Mouse (Mus musculus) forebrain, embryonic 14.5 days (tissue): ENCODE results near the gene Myd88. TPM values are rescaled to one million over a fixed set of nuclear protein-coding genes. Genes with fewer than 3 reads are reported as not detected.

Experiments used
- ATAC-seq: fragments of 200-750 bp; cut with Nextera tagmentation; 2 replicates; pipeline ENCODE4 v1.8.0; 2017; ENCODE audit warnings: mild to moderate bottlenecking, moderate library complexity
- DNase-seq: peaks from one replicate; pipeline ENCODE4 v3.0.0-alpha.2; 2015; ENCODE audit warnings: low spot score
- H3K27ac ChIP-seq: fragments of 300-500 bp; sonication (generic); 2 replicates; pipeline ENCODE4 v1.5.1; 2014; ENCODE audit warnings: low read depth, mild to moderate bottlenecking, control low read depth, low read length, moderate library complexity
- H3K27me3 ChIP-seq: fragments of 300-500 bp; sonication (generic); replicated peaks from 2 replicates; pipeline ENCODE4 v1.6.1; 2014; ENCODE audit warnings: low read length, control low read depth, mixed read lengths; ENCODE audit not compliant: control insufficient read depth, insufficient read depth
- H3K36me3 ChIP-seq: fragments of 300-500 bp; sonication (generic); 2 replicates; pipeline ENCODE4 v1.6.1; 2014; ENCODE audit warnings: low read length, control low read depth; ENCODE audit not compliant: control insufficient read depth, insufficient read depth
- H3K4me1 ChIP-seq: fragments of 300-500 bp; sonication (generic); 2 replicates; pipeline ENCODE4 v1.6.1; 2014; ENCODE audit warnings: antibody characterized with exemption, low read length, control low read depth; ENCODE audit not compliant: control insufficient read depth, insufficient read depth
- H3K4me2 ChIP-seq: fragments of 300-500 bp; sonication (generic); 2 replicates; pipeline ENCODE4 v1.6.1; 2014; ENCODE audit warnings: mild to moderate bottlenecking, control low read depth, low read length
- H3K4me3 ChIP-seq: fragments of 300-500 bp; sonication (generic); 2 replicates; pipeline ENCODE4 v1.5.1; 2014; ENCODE audit warnings: low read depth, low read length, control low read depth
- H3K9ac ChIP-seq: fragments of 300-500 bp; sonication (generic); 2 replicates; pipeline ENCODE4 v1.6.1; 2014; ENCODE audit warnings: mild to moderate bottlenecking, low read length, control low read depth, moderate library complexity
- H3K9me3 ChIP-seq: fragments of 300-500 bp; sonication (generic); replicated peaks from 2 replicates; pipeline ENCODE4 v1.6.1; 2016; ENCODE audit warnings: low read length, control low read depth, mixed read lengths; ENCODE audit not compliant: control insufficient read depth
- whole genome bisulfite sequencing: fragments of 180-500 bp; shearing (Covaris S2); extraction: QIAGEN DNeasy Blood & Tissue Kit; methylation state at CpG from one replicate; pipeline ENCODE4 v1.1.7; 2014; 5-methylcytosine and 5-hydroxymethylcytosine counted together
- polyA plus RNA-seq: library from polyadenylated mRNA; unstranded; fragments of >200 nt; fragmentation: Nextera tagmentation; extraction: Ambion mirVana; gene quantifications from 2 replicates; pipeline ENCODE4 v1.2.1, GENCODE M21; 2014

Myd88 gene
- polyA plus RNA-seq, 1 experiment from 2014 or later, result 5.7 TPM

DNA sequence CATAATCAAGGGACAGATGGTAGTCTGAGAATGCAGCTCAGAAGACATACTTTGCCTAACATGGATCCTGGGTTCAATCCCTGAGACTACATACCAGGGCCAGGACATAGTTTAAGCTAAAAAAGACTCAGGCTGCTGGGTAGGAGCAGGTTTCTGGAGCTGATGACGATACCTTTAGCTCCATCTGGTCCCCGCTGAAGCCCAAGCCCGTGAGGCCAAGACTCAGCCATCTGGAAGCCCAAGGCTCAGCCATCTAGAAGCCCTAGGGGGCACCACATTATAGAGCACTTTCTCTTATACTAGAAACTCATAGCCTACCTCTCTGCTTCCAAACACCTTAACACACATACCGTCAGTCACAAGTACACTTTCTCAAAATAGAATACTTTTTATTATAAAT, 5.6 kb downstream of the Myd88 start:
- WGBS, result 82% methylated on average over 4 of the region's 4 CpGs
- Histone ChIP-seq H3K27me3 (no peaks in the 10 kb centered on the region), H3K36me3 (no peaks in the 10 kb centered on the region), H3K27ac (no peak overlapping the region), H3K9me3 (no peaks in the 10 kb centered on the region), H3K4me1 (peaks cover 8% of the 10 kb centered on the region), H3K9ac (no peak overlapping the region), H3K4me3 (no peak overlapping the region), H3K4me2 (no peak overlapping the region)
- ATAC-seq, result no peak
- DNase-seq, result no peak

DNA sequence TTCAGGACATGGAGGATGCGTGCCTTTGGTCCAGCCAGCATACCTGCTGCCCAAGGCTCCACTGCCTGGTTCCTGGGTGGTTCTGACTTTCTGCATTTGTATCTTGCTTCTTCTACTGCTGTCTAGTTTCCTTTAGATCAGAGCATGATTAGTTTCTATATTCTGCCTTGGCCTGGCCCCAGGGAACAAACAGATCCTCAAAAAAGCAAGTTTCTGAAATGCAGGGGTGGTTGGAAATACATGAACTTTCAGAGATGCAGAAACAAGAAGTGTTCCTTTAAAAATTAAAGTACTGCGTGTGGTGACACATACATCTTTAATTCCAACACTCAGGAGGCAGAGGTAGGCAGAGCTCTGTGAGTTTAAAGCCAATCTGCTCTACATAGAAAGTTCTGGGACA, 6.4 kb downstream of the Myd88 start:
- Histone ChIP-seq H3K4me1 (peaks cover 6% of the 10 kb centered on the region), H3K27me3 (no peaks in the 10 kb centered on the region), H3K36me3 (no peaks in the 10 kb centered on the region), H3K4me2 (no peak overlapping the region), H3K9me3 (no peaks in the 10 kb centered on the region), H3K9ac (no peak overlapping the region), H3K4me3 (no peak overlapping the region), H3K27ac (no peak overlapping the region)
- DNase-seq (no peak), ATAC-seq (no peak)
- 80% methylated on average over 2 of the region's 2 CpGs for WGBS

DNA sequence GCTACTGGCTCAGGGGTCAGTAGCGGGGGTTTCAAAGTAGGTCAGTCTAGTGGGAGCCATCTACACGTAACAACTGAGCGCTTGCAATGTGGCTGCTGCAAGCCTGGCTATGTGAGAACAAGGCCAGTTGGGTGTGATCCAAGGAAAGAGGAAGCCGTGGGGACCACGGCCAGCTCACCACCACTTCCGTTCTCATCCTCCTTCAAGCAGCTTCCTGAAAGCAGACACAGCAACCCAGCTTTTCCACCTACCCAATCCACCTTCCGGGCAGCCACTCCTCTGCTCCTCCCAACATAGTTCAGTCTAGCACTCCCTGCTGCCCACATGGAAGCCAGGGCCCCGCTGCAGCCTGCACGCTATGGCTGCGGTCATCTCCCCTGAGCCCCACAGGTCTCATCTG, 6.9 kb downstream of the Myd88 start:
- Histone ChIP-seq H3K4me1 (peaks cover under 1% of the 10 kb centered on the region; the same call in 1 of the 2 replicates), H3K27me3 (no peaks in the 10 kb centered on the region), H3K4me2 (no peak overlapping the region), H3K4me3 (no peak overlapping the region), H3K9ac (no peak overlapping the region), H3K27ac (no peak overlapping the region), H3K36me3 (no peaks in the 10 kb centered on the region), H3K9me3 (no peaks in the 10 kb centered on the region)
- DNase-seq, result no peak
- 79% methylated on average over 10 of the region's 10 CpGs for WGBS
- ATAC-seq, result no peak

DNA sequence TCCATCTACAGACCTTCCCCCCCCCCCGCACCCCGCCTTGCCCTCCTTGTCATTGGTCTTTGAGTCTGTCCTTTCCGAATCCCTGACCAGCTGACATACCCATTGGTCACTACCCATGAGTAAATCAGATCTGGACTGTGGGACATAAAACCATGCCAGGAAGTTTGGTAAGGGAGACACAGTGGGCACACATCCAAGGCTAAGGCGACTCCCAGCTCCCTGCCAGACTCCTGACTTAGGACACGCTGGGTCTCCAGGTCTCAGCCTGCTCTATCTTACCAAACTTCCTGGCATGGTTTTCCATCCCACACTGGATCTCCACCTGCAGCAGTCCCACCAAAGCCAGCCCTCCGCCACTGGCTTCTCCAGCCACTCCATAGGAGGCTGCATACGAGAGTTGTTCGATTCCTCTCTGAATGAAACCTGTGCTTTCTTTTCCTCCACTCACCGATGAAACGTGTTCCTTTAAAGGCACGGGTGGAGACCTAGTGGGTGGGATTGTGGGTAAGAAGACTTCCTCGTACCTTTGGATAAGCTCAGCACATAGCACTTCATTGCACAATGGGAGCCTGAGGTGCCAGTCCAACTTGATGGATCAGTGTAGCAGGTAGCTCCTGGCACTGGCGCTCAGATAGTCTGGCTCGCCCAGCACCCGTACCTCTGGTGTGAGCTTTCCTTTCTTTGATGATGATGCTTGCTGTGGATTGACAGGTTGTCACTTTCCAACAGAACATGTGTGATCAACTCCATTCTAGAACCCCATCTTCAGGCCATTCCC, 10.8 kb downstream of the Myd88 start:
- 93% methylated on average over 15 of the region's 15 CpGs for WGBS
- H3K4me3 ChIP-seq, result no peak overlapping the region
- no peaks in the 10 kb centered on the region for H3K4me1 ChIP-seq
- H3K9ac ChIP-seq, result no peak overlapping the region
- ATAC-seq (no peak), DNase-seq (no peak)
- H3K27ac ChIP-seq, result no peak overlapping the region
- no peak overlapping the region for H3K4me2 ChIP-seq
- no peaks in the 10 kb centered on the region for H3K27me3 ChIP-seq
- H3K9me3 ChIP-seq, result no peaks in the 10 kb centered on the region
- H3K36me3 ChIP-seq, result no peaks in the 10 kb centered on the region

DNA sequence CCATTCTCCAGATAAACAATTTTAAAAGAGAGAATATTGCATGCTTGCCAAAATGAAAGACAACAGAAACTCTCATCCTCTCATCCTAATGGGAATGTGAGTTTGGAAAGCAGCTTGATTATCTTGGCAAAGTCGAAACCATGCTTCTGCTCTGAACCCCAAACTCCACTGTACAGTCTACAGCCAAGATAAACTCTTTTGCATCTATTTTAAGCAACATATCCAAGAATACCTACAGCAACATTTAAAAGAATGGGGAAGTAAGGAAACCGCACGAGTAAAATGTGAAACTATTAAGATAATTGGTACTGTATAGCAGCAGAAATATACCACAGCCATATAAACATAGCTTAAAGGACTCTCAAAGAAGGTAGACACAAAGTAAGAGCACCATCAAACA, 12.7 kb downstream of the Myd88 start:
- H3K4me3 ChIP-seq, result no peak overlapping the region
- no peak for DNase-seq

DNA sequence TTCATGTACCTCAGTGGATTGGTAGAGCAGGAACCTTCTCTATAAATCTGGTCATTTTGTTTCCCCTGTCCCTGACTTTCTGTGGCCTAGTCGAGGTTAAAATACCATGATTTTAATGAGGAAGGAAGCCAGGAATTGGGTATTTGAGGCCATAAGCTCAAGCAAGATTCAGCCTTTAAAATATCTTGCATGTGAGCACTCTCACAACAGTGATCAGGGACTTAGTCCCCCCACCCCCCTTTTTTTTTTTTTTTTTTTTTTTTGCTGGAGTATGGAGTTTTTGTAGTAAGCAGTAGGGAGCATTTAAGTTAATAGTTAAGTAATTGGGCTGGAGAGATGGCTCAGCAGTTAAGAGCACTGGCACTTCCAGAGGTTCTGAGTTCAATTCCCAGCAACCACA, 17.1 kb downstream of the Myd88 start:
- no peak for DNase-seq
- H3K4me3 ChIP-seq, result no peak overlapping the region
- H3K27me3 ChIP-seq, result no peaks in the 10 kb centered on the region
- H3K4me2 ChIP-seq, result no peak overlapping the region
- H3K9me3 ChIP-seq, result no peaks in the 10 kb centered on the region
- WGBS, result 79% methylated on average over 1 of the region's 1 CpGs
- H3K36me3 ChIP-seq, result no peaks in the 10 kb centered on the region
- peaks cover 17% of the 10 kb centered on the region for H3K4me1 ChIP-seq
- no peak for ATAC-seq
- no peak overlapping the region for H3K27ac ChIP-seq
- no peak overlapping the region for H3K9ac ChIP-seq

More for the DNA sequence above, 12.7 kb downstream of the Myd88 start:
- no peak overlapping the region for H3K4me2 ChIP-seq
- H3K36me3 ChIP-seq, result no peaks in the 10 kb centered on the region
- ATAC-seq, result no peak
- peaks cover under 1% of the 10 kb centered on the region; the same call in 1 of the 2 replicates for H3K4me1 ChIP-seq
- 87% methylated on average over 3 of the region's 3 CpGs for WGBS
- no peak overlapping the region for H3K27ac ChIP-seq
- no peaks in the 10 kb centered on the region for H3K9me3 ChIP-seq
- no peak overlapping the region for H3K9ac ChIP-seq
- no peaks in the 10 kb centered on the region for H3K27me3 ChIP-seq

DNA sequence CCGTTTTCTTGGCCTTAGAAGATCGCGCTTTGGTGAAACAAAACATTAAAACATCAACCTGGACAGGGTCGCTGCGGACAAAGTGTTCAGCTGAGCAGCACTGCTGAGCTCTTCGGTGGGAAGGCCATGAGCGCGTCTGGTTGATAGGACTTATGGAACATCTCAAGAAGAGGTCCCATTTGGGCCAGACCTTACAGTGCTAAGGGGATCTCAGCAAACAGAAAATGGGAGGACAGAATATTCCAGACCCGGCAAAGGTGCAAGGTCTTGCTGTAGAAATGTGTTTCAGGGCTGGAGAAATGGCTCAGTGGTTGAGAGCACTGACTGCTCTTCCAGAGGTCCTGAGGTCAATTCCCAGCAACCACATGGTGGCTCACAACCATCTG, 18.0 kb downstream of the Myd88 start:
- WGBS, result 6% methylated on average over 9 of the region's 9 CpGs
- Histone ChIP-seq H3K4me3 (peak overlapping the region; percentile 92), H3K4me2 (peak overlapping the region; percentile 98), H3K27ac (peak overlapping the region; percentile 91), H3K4me1 (peaks cover 17% of the 10 kb centered on the region), H3K9ac (peak overlapping the region; percentile 87), H3K27me3 (no peaks in the 10 kb centered on the region), H3K36me3 (no peaks in the 10 kb centered on the region), H3K9me3 (no peaks in the 10 kb centered on the region)
- ATAC-seq, result no peak
- DNase-seq, result no peak

DNA sequence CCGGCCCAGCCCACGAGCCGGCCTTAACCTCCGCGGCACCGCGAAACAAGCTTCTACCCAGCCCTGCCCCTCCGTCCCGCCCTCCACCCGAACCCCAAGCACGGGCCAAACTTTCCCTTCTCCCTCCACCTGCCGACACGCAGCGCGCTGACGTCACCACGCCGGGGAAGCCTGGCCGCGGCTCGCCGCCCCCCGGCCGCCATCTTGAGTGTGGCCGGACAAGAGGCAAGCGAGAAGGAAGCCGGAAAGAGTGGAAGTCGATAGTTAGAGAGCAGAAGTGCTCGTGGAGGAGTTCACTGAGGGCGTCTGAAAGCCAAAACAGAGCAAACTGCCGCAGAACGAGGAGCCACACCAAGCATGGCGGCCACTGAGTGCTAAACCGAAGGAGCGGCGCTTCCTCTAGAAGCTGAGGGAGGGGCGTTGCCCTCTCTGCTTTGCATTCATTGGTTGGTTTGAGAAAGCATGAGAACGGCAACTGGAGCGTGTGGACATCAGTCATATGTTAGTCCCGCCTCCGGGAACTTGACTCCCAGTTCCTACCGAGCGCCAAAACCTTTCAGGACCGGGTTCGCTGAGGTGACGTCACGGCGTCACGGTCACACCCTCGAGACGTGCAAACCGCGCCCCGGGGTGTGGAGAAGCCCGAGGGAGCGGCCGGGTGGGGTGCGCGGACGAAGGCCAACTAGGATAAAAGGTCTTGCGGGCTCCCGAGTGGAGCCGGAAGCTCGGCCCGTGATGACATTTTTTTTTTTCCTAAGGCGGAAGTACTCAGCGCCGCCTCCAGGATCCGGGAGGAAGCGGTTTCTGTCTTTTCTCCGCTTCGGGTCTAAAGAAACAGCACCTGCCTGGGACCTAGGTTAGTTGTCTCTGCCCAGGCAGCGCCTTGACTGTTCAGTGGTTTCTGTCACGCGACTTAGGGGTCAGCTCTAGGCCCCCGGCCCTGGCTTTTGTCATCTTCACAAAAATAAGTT, 18.6 kb downstream of the Myd88 start, which contains the start of gene Oxsr1:
TSS of gene Oxsr1 (minus strand) at position 139 of the 971 bp plus-strand sequence.
- Histone ChIP-seq H3K4me3 (peak within 1 kb of the TSS; percentile 92), H3K27me3 (no peaks in the 10 kb centered on the region), H3K9me3 (no peaks in the 10 kb centered on the region), H3K36me3 (no peaks in the 10 kb centered on the region), H3K27ac (peak within 1 kb of the TSS; percentile 91), H3K4me2 (peak within 1 kb of the TSS; percentile 98), H3K9ac (peak within 1 kb of the TSS; percentile 87), H3K4me1 (peaks cover 17% of the 10 kb centered on the region)
- ATAC-seq, result peak; percentile 97
- under 1% methylated on average over 76 of the region's 76 CpGs for WGBS
- peak; percentile 100 for DNase-seq
